Mouse (Mus musculus): ENCODE results near the gene Mier2.
A peak's percentile ranks its signal among the peaks of the same experiment; 100 is the strongest.

Mier2 gene

GRCm38 (mm10) chr10:79539701-79540495, 15.1 kb downstream of the Mier2 start:
- peak in 1 of 2 experiments; percentile 9 for DNase-seq (ENCODE audit: low spot score in 2 of 2)

- no peak for DNase-seq (ENCODE audit: low spot score in 2 of 2)
These were observed 16.1 kb downstream of the Mier2 start for GRCm38 (mm10) chr10:79538873-79539272.

GRCm38 (mm10) chr10:79538323-79538722, 16.7 kb downstream of the Mier2 start:
- no peak for DNase-seq (ENCODE audit: low spot score in 2 of 2)

GRCm38 (mm10) chr10:79537781-79538180, 17.2 kb downstream of the Mier2 start:
- no peak for DNase-seq (ENCODE audit: low spot score in 2 of 2)

GRCm38 (mm10) chr10:79537271-79537670, 17.7 kb downstream of the Mier2 start:
- no peak for DNase-seq (ENCODE audit: low spot score in 2 of 2)

- no peak for DNase-seq (ENCODE audit: low spot score in 2 of 2)
These were observed 18.4 kb downstream of the Mier2 start for GRCm38 (mm10) chr10:79536461-79537080.

GRCm38 (mm10) chr10:79535431-79535830, 19.6 kb downstream of the Mier2 start:
- no peak for DNase-seq (ENCODE audit: low spot score in 2 of 2)

- peak in 1 of 2 experiments; percentile 2 for DNase-seq (ENCODE audit: low spot score in 2 of 2)
These were observed 20.6 kb downstream of the Mier2 start for GRCm38 (mm10) chr10:79534426-79534825.

GRCm38 (mm10) chr10:79533126-79533911, 21.7 kb downstream of the Mier2 start, which contains the start of gene Plpp2:
Gene Plpp2, minus strand, starts transcription at chr10:79533796.
- DNase-seq (ENCODE audit: low spot score in 2 of 2), result peak; percentile 47 to 78

GRCm38 (mm10) chr10:79532678-79533077, 22.3 kb downstream of the Mier2 start:
- DNase-seq (ENCODE audit: low spot score in 2 of 2), result peak in 1 of 2 experiments; percentile 5

- DNase-seq (ENCODE audit: low spot score in 2 of 2), result no peak
These were observed 23.4 kb downstream of the Mier2 start for GRCm38 (mm10) chr10:79531593-79531992.

- DNase-seq (ENCODE audit: low spot score in 2 of 2), result no peak
These were observed 24.3 kb downstream of the Mier2 start for GRCm38 (mm10) chr10:79530721-79531120.

- DNase-seq (ENCODE audit: low spot score in 2 of 2), result no peak
These were observed 24.8 kb downstream of the Mier2 start for GRCm38 (mm10) chr10:79530241-79530640.

- DNase-seq (ENCODE audit: low spot score in 2 of 2), result no peak
These were observed 26.9 kb downstream of the Mier2 start for GRCm38 (mm10) chr10:79528081-79528480.

- no peak for DNase-seq (ENCODE audit: low spot score in 2 of 2)
These were observed 27.6 kb downstream of the Mier2 start for GRCm38 (mm10) chr10:79527453-79527845.

- DNase-seq (ENCODE audit: low spot score in 2 of 2), result no peak
These were observed 28.1 kb downstream of the Mier2 start for GRCm38 (mm10) chr10:79526661-79527452.

GRCm38 (mm10) chr10:79525456-79526325, 29.3 kb downstream of the Mier2 start:
- DNase-seq (ENCODE audit: low spot score in 2 of 2), result no peak

- no peak for DNase-seq (ENCODE audit: low spot score in 2 of 2)
These were observed 30.6 kb downstream of the Mier2 start for GRCm38 (mm10) chr10:79524433-79524832.

- no peak for DNase-seq (ENCODE audit: low spot score in 2 of 2)
These were observed 48.3 kb downstream of the Mier2 start for GRCm38 (mm10) chr10:79506709-79507108.

GRCm38 (mm10) chr10:79502830-79503644, 52.0 kb downstream of the Mier2 start:
- DNase-seq (ENCODE audit: low spot score in 2 of 2), result no peak
